Mouse (Mus musculus) olfactory bulb, adult 2 months (tissue): ENCODE results near the gene Slc22a2. TPM values are rescaled to one million over a fixed set of nuclear protein-coding genes. Genes with fewer than 3 reads are reported as not detected.

Experiments
- H3K27ac ChIP-seq: fragments of 200-500 bp; 2 replicates; pipeline ENCODE4 v1.5.1; 2012; ENCODE audit warnings: low read depth, low read length; ENCODE audit not compliant: insufficient read depth
- H3K4me1 ChIP-seq: fragments of 200-500 bp; 2 replicates; pipeline ENCODE4 v1.6.1; 2012; ENCODE audit warnings: low read length; ENCODE audit not compliant: control insufficient read depth, insufficient read depth
- H3K4me3 ChIP-seq: fragments of 200-500 bp; 2 replicates; pipeline ENCODE4 v1.5.1; 2012; ENCODE audit warnings: mild to moderate bottlenecking, low read depth, low read length, moderate library complexity; ENCODE audit not compliant: insufficient read depth
- CTCF ChIP-seq: fragments of 200-500 bp; IDR thresholded peaks from 2 replicates; pipeline ENCODE4 v1.5.1; 2012; ENCODE audit warnings: low read depth, mild to moderate bottlenecking, low read length, moderate library complexity; ENCODE audit not compliant: insufficient read depth
- POLR2A ChIP-seq: fragments of 200-500 bp; IDR thresholded peaks from 2 replicates; pipeline ENCODE4 v1.6.1; 2012; ENCODE audit warnings: mild to moderate bottlenecking, low read depth, low read length, moderate library complexity; ENCODE audit not compliant: insufficient read depth
- WGBS: fragments of 180-500 bp; shearing (Covaris S2); methylation state at CpG from one replicate; pipeline ENCODE4 v1.1.7; 2018; 5-methylcytosine and 5-hydroxymethylcytosine counted together
- polyA plus RNA-seq: library from polyadenylated mRNA; stranded (reverse); fragments of >200 nt; gene quantifications from 2 replicates; pipeline ENCODE4 v1.2.4, GENCODE M21; 2012; ENCODE audit warnings: low replicate concordance; ENCODE audit not compliant: missing spikeins, insufficient read depth, insufficient read length

Gene Slc22a2
- polyA plus RNA-seq, 1 experiment: not detected

GRCm38 (mm10) chr17:12655826-12656225, 71.9 kb downstream of the Slc22a2 start:
- no peak for TF ChIP-seq CTCF
- no peak for TF ChIP-seq POLR2A
- no peak overlapping the region for H3K27ac ChIP-seq
- WGBS: 84% methylated on average over 7 of the region's 7 CpGs
- no peaks in the 10 kb centered on the region for H3K4me1 ChIP-seq
- H3K4me3 ChIP-seq: no peak overlapping the region

- Histone ChIP-seq H3K4me1 (no peaks in the 10 kb centered on the region), H3K27ac (no peak overlapping the region), H3K4me3 (no peak overlapping the region)
- WGBS: 87% methylated on average over 7 of the region's 7 CpGs
- no peak for TF ChIP-seq CTCF
Measured at GRCm38 (mm10) chr17:12658784-12659183, 74.9 kb downstream of the Slc22a2 start.

GRCm38 (mm10) chr17:12659233-12659632, 75.3 kb downstream of the Slc22a2 start:
- Histone ChIP-seq H3K27ac (no peak overlapping the region), H3K4me1 (no peaks in the 10 kb centered on the region), H3K4me3 (no peak overlapping the region)
- WGBS: 95% methylated on average over 10 of the region's 10 CpGs
- TF ChIP-seq CTCF (no peak), POLR2A (no peak)

GRCm38 (mm10) chr17:12660572-12661260, 76.8 kb downstream of the Slc22a2 start:
- H3K4me1 ChIP-seq: no peaks in the 10 kb centered on the region
- TF ChIP-seq POLR2A (no peak), CTCF (no peak)
- WGBS: 71% methylated on average over 13 of the region's 13 CpGs
- no peak overlapping the region for H3K4me3 ChIP-seq
- H3K27ac ChIP-seq: no peak overlapping the region

GRCm38 (mm10) chr17:12664156-12664555, 80.2 kb downstream of the Slc22a2 start:
- TF ChIP-seq CTCF: no peak
- TF ChIP-seq POLR2A: no peak
- Histone ChIP-seq H3K4me3 (no peak overlapping the region), H3K4me1 (no peaks in the 10 kb centered on the region), H3K27ac (no peak overlapping the region)
- WGBS: 83% methylated on average over 8 of the region's 8 CpGs

- WGBS: 80% methylated on average over 7 of the region's 7 CpGs
- Histone ChIP-seq H3K4me3 (no peak overlapping the region), H3K27ac (no peak overlapping the region), H3K4me1 (no peaks in the 10 kb centered on the region)
- TF ChIP-seq CTCF (no peak), POLR2A (no peak)
Measured at GRCm38 (mm10) chr17:12668478-12669362, 84.8 kb downstream of the Slc22a2 start.

GRCm38 (mm10) chr17:12669363-12669679, 85.4 kb downstream of the Slc22a2 start:
- TF ChIP-seq CTCF: no peak
- TF ChIP-seq POLR2A: no peak
- Histone ChIP-seq H3K27ac (no peak overlapping the region), H3K4me3 (no peak overlapping the region), H3K4me1 (no peaks in the 10 kb centered on the region)

GRCm38 (mm10) chr17:12671029-12671605, 87.2 kb downstream of the Slc22a2 start:
- no peak overlapping the region for H3K4me3 ChIP-seq
- no peak overlapping the region for H3K27ac ChIP-seq
- TF ChIP-seq POLR2A: no peak
- no peak for TF ChIP-seq CTCF
- WGBS: 89% methylated on average over 5 of the region's 5 CpGs
- no peaks in the 10 kb centered on the region for H3K4me1 ChIP-seq

GRCm38 (mm10) chr17:12672285-12672790, 88.4 kb downstream of the Slc22a2 start:
- Histone ChIP-seq H3K4me3 (no peak overlapping the region), H3K27ac (no peak overlapping the region), H3K4me1 (no peaks in the 10 kb centered on the region)
- WGBS: 78% methylated on average over 7 of the region's 7 CpGs
- TF ChIP-seq POLR2A (no peak), CTCF (no peak)
